Mouse (Mus musculus) kidney, adult 9 months (tissue): ENCODE measurements around the gene Lgals1.

Experiments used
- DNase-seq: peaks from one replicate; pipeline ENCODE4 v3.0.0; 2022

Lgals1 gene

GRCm38 (mm10) chr15:78940325-78940724 lies 13.8 kb downstream of the Lgals1 start:
- no peak for DNase-seq

GRCm38 (mm10) chr15:78942663-78943062 lies 16.1 kb downstream of the Lgals1 start:
- peak; percentile 87 for DNase-seq

- no peak for DNase-seq
Observed at GRCm38 (mm10) chr15:78946232-78946631, 19.7 kb downstream of the Lgals1 start.

GRCm38 (mm10) chr15:78947657-78948056 lies 21.1 kb downstream of the Lgals1 start, which contains the start of gene Triobp:
Triobp (plus strand) TSS chr15:78947724.
- peak; percentile 89 for DNase-seq

GRCm38 (mm10) chr15:78948152-78948725 lies 21.7 kb downstream of the Lgals1 start:
- DNase-seq, result no peak

GRCm38 (mm10) chr15:78948883-78949282 lies 22.4 kb downstream of the Lgals1 start:
- no peak for DNase-seq

GRCm38 (mm10) chr15:78955663-78956062 lies 29.1 kb downstream of the Lgals1 start:
- DNase-seq, result no peak

GRCm38 (mm10) chr15:78956351-78956750 lies 29.8 kb downstream of the Lgals1 start:
- peak; percentile 35 for DNase-seq

GRCm38 (mm10) chr15:78957021-78957420 lies 30.5 kb downstream of the Lgals1 start:
- no peak for DNase-seq

- no peak for DNase-seq
Observed at GRCm38 (mm10) chr15:78959537-78959936, 33.0 kb downstream of the Lgals1 start.

- no peak for DNase-seq
Observed at GRCm38 (mm10) chr15:78960088-78960487, 33.6 kb downstream of the Lgals1 start.

GRCm38 (mm10) chr15:78962885-78963284 lies 36.4 kb downstream of the Lgals1 start:
- peak; percentile 69 for DNase-seq

GRCm38 (mm10) chr15:78971626-78972025 lies 45.1 kb downstream of the Lgals1 start:
- DNase-seq, result no peak

- no peak for DNase-seq
Observed at GRCm38 (mm10) chr15:78973950-78974349, 47.4 kb downstream of the Lgals1 start.

- DNase-seq, result no peak
Observed at GRCm38 (mm10) chr15:78977676-78978159, 51.2 kb downstream of the Lgals1 start.

GRCm38 (mm10) chr15:78978875-78979274 lies 52.4 kb downstream of the Lgals1 start:
- peak; percentile 68 for DNase-seq
